Mouse (Mus musculus) lung, postnatal 36 days (tissue): ENCODE data around the gene Cbr4.

Experiments used
- DNase-seq: peaks from one replicate; pipeline ENCODE4 v3.0.0; 2022; ENCODE audit warnings: mixed read lengths

Gene Cbr4

DNA sequence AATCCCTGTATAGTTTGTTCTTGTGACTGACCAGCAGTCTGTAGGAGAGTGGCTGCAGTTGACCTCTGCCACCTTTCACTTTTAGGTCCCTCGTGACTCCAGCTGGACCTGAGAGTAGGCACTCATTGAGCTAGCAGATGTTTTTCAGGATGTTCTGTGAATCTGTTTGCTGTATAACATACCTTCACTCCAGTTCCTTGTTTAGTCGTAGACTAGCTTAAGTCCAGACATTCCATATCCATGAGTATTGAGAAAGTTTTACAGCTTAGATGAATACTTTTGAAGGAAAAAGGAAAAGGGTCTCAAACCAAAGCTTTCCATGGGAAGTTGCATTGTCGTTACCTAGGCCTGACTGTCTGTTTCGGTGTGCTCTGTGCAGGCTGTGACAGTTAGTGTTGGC lies 9.6 kb downstream of the Cbr4 start:
- DNase-seq, result no peak

DNA sequence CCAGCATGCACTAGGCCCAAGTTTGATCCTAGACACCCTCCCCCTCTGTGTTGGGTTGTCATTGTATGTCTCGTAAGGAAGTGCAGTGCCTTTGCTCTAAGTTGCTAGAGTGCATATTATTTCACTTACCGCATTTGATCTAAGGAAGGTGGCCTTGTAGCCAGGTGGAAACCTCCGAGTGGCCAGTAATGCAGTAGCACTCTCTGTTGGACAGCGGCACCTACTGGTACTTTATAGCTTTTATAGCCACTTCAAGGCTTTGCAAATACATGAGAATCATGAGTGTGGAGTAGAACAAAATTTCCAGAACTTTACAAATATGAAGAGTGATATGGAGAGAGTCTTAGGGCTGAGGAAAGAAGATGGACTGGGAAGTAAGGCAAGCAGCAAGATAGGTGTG lies 11.5 kb downstream of the Cbr4 start:
- peak; percentile 74 for DNase-seq

DNA sequence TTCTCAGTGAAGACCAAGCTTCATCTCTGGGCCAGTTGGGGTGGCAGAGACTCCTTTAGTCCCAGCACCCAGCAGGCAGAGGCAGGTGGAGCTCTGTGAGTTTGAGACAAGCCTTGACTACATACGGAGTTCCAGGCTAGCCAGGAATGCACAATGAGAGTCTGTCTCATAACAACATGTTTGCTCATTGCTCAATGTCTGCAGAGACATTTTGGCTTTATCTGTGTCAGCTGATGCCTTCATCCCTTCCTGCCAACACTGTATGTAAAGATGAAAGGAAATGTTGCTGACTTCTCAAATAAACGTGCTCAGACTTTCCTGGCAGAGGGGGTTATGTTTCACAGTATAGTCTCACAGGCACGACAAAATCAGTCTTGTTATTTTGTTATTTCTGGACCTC lies 13.4 kb downstream of the Cbr4 start:
- no peak for DNase-seq

DNA sequence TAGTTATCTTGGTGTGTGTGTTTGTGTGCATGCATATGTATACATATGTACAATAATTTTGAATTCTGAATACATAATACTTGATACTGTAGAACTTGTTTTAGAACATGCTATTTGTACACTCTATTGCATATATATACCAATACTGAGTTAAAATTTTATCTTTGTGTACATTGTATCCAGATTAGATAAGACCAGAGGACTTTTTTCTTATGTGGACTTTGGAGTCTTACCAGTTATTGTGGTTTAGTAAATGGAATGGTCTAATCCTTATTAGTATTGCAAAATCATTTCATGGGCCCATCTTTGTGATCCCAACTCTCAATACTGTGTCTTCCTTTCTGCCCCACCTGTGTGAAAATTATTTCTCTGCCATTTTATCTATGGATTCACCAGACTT lies 14.7 kb downstream of the Cbr4 start:
- DNase-seq, result no peak

DNA sequence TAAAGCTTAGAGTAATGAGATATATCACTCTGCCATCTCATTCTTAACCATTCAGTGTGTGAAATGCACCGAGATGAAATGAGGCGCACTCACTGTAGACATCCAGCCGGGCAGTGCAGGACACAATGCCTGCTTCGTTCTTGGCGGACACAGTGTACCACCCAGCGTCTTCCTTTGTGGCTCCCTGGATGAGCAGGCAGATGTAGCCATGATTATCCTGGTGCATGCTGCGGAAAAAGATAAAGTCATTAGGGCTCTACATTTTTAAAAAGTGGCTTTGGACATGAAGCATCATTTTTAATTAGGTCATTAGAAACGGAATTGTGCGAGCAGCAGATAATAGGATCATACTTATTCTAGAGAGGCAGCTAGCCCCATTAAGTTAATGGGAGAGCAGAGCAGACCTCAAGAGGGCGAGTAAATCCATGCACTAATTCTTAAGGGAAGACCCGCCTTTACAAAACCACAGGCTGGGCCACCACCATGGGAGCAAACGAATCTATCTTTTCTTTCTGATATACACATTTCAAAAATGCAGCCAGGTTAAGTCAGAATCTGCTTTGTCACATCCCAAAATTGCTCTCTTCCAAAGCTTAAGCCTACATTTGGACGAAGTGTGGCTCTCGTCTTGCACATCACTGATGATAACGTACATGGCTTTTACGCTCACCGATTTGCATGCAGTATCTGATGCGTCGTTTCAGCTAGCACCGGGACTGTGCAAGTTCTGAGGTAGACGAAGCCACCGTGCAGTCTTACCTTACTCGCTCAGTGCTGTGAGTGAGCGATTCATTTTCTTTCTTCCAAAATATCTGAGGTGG lies 27.8 kb downstream of the Cbr4 start:
- no peak for DNase-seq

DNA sequence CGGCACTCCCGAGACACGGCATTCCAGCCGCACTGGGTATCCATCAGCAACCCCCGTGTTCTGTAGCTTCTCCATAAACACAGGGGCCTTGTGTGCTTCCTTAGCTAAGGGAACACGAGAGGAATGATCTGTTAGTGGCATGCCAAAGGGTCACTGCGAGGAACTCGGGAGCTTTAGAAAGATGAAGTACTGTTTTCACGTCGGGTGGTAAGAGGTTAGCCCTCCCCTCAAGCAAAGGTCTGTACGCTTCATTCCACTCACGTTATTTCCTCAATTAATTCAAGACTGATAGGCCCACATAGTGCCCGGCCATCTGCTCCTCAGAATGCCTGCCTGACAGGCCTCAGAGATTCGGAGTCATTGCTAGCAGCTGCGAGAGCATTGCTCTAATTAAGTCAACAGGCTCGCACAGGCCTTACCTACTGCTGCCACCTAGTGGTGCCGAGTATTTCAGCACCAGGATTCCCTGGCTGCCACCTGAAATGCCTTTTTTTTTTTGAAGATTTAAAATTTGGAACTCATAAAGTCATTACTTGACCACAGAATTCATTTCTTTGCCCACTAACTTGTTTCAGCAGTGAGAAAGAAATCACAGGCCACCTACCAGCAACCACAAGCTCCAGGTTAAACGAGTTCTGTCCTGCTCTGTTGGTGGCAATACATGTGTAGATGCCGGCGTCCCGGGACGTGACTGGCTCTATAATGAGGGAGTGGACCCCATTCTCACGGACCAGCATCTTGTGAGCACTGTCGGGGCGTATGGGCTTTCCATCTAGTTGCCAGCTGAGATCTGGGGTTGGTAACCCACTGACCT lies 28.6 kb downstream of the Cbr4 start:
- peak; percentile 88 for DNase-seq

DNA sequence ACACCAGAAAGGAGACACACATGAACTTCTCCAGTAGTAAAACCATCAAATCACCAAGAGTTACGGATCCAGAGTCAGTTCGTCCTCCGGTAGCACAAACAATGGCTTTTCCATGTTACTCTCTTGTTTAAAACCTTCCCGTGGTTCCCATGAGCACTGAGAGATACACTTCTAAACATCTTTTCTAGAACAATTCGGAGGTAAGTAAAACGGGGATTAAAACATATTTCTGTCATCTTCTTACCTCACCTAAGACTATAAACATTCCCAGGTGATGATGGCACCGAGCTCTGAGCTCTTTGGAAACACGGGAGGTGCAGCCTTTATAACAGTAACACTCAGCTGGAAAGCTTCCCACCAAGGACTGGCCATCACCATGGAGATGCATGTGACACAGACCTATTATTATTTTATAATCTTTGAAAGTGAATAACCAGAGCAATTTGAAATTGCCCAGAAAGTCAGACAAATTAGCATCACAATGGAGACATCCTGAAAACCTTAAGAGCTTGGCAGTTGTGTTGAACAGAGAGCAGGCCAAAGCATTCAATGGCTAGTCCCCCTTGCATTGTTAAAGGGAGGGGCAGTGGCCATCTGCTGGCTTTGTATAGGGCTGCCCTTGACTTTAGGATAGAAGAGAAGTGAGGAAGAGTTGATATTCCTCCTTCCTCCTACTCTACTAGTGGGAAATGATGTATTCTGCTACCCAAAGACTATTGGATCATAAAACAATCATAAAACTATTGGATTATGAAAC lies 29.4 kb downstream of the Cbr4 start:
- DNase-seq, result no peak

DNA sequence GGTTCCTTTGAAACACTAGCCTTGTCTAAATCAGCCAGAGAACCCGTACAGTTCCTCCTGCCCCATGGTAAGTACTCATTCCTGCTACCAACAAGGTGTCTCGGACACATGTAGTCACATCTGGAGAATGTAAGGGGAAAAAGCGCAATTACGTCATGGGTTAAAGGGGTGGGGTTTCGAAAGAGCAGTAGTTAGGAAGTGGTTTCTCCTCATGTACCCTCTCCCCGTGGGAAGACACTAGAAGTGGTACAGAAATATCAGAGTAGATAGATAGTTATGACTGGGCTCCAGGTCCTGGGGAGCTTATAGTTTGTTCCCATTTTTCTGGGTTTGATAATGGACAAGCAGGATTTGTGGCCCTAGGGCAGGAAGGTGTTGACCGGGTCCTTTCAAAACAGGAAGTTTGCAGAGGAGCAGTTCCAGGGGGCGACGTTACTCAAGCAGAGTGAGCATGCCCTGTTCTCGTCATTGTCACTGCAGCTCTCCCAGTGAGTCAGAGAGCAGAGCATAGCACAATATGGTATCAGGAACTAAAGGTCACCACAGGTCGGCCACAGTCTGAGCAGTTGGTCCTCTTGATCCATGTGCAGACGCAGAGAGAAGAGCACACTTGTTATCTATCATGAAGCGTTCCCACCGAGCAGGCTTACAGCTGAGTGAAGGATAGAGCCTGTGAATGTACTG lies 30.1 kb downstream of the Cbr4 start:
- DNase-seq, result peak; percentile 37

DNA sequence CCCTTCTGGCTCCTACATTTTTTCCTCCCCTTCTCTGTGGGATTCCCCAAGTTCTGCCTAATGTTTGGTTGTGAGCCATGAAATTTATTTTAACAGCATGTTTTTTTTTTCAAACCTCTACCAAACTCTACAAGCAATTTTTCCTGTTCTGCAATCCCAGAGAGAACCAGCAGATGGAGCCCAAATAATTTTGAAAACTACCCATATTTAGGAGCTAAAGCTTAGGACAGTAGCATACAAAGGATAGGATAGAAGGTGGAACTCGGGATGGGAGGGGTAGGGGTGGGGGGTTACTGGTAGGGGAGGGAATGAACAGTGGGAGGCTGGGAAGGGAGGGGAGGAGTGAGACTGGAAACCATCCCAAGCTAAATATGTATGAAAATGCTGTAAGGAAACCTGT lies 34.6 kb downstream of the Cbr4 start:
- peak; percentile 56 for DNase-seq

DNA sequence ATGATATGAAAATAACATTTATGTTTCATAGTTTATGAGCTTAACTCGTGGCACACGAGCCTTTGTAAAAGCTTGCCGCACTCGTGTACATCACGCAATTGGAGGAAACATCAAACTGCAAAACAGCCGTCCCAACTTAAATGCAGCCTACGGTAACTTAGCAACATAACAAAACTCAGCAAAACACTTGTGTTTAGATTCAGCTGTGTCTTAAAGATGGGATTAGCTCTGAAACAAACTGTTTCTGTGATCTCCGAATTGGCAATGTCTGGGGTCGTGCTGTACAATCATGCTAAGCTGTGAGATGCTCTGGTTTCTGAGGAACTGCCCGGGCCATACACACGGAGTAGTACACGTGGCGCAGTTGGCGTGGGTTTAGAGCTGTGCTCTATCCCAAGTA lies 39.5 kb downstream of the Cbr4 start:
- no peak for DNase-seq

DNA sequence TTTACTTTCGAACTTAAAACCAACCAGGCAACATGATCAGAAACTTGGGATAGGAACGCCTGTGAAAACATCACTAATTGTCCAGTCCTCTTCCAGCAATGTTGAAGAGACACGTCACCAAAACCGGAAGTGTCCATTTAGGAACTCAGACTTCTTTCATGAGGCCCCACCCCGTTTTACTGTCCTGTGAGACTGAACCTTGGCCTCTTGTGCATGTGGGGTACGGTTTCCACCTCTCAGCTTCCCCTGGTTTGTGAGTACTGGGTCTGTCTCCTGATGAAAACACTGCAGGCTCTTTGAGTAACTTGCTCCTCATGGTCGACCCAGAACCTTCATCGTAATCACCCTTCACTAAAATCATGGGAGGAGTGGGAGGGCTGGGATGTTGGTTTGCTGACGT lies 40.7 kb downstream of the Cbr4 start:
- DNase-seq, result no peak

DNA sequence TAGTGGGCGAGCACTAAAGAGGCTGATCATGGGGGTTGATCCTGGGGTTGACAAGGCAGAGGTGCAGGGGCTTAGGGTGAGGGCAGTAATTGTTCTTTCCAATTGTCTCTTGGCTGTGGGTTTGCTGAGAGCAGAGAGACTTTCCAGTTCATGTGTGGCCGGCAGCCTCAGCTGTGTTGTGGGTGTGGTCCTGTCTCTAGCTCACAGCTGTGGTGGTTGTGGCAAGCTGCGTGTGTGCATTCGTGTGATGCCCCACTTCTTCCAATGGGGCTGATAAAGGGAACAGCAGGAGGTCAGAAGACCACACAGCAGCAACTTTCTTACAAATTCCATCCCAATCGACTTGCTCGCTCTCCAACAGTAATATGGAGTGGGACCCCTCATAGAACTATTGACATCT lies 41.1 kb downstream of the Cbr4 start:
- no peak for DNase-seq

DNA sequence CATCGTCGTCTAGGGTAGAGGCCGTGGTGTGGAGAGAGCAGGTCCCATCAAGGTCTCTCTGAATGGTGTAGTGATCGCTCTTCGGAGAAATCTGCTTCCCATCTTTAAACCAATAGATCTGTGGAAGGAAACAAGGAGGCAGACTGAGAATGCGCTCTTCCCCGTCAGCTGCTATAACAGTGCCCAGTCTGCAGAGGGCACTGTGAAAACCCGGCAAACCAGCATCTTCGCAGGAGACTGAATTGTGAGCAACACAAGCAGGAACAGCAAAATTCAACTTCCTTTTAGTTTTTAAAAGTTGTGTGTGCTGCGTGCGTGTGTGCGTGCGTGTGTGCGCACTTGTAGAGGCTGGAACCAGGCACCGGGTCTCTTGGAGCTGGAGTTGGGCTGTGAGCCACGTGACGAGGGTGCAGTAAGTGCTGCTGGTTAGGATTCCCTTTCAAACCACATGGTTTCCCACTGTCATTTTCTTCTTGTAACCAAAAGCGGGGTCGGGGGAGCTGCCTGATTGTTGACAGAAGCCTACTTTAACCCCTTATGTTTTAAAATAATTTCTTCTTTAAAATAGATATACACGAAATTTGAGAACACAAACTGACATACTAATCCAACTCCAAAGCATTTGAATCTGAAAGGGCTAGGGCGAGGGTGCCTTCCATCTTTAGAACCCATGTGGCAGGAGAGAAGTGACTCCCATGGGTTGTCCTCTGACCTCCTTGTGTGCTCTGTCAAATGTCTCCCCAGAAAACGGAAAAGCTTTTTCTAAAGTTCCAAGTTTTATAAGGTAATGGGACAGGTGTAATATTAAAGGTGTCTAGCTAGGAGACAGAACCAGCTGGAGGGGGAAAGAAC lies 44.6 kb downstream of the Cbr4 start:
- no peak for DNase-seq

DNA sequence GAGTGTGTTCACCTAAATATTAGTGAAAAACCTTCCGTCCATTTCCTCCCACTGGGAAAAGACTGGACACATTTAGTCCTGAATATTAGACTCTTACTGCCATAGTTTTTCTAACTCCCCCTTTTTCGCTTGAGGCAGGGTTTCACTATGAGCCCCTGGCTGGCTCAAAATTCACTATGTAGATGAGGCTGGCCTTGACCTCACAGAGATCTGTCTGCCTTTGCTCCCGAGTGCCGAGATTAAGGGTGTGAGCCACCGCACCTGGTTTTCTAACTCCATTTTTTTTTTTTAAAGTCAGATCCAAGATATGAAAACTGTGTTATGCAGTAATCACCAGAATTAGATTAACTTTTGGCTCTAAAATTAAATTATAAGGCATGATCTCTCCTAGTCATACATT lies 45.3 kb downstream of the Cbr4 start:
- no peak for DNase-seq

DNA sequence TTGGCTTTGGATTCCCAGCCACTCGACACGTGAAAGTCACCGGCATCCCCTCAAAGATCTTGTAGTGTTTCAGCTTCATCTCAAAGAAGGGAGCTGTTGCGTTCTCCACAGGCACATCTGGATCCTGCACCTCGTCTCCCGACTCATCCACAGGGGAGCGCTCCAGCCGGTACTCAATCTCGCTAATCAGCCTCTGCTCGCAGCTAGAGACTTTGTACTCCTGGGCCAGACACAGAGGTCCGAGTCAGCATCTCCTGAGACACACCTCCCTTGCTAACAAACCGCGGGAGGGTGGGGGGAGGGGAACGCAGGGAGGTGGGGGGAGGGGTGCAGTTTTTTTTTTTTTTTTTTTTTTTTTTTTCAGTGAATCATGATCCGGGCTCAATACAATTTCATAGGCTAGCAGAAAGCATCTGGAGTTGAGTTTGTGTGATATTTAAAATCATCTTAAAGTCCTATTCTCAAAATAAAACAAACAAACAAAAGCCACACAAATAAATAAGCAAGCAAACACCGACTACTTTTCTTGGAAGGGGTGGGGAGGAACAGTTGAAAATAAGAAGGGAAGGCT lies 45.9 kb downstream of the Cbr4 start:
- DNase-seq, result no peak

DNA sequence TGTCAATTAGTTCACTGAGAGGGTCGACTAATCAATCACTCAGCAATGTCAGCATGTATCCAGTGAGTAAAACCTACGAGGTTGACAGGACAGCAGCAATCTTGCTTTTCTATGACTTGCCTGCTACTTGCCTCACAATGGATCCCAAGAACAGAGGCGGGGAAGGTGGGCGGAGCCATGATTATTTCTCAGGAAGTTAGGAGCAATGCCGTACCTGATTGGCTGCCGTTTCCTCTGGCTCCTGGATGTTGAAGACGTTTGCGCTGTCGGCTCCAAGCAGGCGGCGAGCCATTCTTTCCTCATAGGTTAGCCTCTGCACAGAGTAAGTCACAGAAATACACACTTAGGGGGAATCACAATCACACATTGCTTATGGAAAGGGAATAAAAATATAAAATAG lies 47.9 kb downstream of the Cbr4 start:
- DNase-seq, result no peak

DNA sequence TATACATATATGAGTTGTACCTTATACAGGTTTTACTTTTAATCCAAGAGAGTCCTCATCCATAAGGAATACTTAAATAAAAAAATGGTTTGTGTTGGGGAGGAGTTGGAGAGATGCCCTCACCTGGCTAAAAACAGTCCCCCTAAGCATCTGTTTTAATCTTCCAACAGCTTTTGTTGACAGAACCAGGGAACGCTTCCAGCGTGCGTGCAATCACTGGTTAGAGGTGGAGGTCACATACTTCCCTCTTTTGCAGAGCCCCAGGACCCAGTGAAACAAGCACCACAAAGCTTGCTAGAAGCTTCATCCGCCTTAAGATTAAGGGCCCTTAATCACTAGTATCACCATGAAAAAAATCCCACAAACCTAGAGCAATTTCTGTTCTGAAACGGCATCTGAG lies 49.9 kb downstream of the Cbr4 start:
- peak; percentile 54 for DNase-seq

DNA sequence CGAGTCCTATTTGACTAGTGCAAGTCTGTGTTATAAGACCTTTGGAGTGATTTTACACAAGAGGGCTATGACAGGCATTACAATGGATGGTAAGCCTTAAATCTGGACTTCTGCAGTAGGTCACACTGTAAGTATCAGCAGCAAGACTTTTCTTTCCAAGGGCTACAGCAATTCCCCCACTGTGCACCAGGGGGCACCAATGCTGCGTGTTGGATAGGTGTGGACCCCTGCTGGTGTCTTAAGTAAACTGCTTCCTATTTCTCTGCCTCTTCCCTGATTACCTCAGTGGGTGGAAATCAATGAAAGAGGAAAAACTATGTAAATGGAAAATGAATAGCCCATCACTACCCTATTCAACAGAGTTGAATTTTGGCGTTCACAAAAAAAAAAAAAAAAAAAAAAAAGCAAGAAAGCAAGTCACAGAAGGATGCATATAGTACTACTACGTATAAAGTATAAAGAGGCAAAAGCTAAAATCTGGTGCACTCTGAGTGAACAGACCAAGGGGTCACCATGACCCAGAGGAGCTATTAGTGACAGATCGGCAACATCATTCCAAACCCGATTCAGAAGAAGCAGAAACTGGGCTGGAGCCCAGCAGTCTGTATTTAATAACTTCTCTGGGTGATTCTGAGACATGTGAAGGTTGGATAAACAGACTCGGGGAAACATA lies 52.4 kb downstream of the Cbr4 start:
- DNase-seq, result peak; percentile 91

DNA sequence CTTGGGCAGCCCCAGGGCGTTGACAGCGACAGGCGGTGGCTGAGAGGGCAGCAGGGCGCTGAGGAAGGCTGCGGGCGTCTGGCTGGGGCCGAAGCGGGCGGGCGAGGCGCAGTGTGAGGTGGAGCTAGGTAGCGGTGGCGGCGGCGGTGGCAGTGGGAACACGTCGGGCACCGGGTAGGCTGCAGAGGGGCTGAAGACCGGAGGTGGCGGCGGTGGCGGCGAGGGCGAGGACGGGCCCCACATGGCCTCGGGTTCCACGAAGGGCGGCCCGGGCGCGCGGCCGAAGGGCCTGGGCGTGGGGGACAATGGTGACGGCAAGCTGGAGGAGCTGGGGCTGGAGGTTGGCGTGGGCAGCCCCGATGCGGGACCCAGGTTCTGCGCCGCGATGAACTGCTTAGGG lies 62.1 kb downstream of the Cbr4 start:
- DNase-seq, result no peak

DNA sequence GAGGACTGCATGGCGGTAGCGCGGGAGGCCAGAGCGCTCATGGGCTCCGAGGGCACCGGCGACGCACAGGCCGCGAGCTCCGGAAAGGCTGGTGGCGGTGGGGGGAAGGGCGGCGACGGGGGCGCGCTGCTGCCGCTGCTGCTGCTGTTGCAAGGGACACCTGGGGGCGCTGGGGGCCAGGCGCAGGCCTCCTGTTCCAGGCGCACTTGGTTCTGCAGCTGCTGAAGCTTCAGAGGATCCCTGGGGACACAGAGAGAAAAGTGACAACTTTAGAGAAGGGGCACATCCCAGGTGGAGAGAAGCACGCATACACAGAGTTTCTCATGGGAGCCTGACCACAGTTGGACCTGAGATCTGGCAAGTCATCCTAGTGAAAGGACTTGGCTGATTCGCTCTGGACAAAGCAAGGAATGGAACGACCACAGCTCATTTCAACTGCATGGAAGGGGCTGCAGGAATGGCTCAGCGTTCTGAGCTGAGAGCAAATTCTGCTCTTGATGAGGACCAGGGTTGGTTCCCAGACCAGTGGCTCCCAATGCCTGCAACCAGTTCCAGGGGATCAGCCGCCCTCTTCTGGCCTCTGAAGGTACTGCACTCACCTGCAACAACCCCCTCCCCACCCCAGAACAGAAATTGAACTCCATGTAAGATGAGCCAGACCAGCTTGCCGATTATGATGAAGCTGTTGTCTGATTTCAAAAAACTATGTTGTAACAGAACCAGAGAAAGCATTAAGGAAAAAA lies 62.6 kb downstream of the Cbr4 start:
- DNase-seq, result no peak
